Comparison of ENCODE assay signal across 8 mouse cellular contexts in the genomic region with DNA sequence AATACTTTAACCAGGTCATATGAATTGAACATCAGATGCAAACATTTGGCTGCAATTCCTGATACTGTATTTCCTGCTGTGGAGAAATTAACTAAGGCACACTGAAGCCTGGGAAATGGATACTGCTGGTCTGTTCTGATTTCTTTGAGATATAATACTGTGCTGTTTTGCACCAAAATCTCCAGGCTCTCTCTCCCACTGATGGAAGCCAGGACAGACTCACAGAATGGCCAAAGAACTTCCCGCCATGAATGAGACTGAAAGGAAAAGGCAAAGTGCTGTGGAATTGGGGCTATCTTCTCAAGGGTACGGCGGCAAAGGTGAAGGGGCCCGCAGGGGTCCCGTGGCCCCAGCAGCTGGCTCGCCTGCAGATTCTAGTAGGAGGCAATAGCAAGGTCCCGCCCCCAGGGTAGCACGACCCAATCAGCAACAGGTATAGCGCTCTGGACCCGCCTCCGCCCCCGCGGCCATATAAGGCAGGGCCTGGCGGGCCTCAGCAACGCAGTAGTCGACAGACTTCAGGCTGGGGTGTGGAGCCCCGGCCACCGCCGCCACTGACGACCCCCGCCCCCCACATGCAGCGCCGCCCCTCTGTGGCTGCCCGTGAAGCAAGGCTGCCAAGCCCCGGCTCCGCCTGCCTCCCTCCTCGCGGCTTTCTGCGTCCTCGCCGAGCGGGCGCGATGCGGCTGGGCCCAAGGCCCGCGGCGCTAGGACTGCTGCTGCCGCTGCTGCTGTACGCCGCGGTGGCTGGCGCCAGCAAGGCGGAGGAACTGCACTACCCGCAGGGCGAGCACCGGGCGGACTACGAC. TPM values are rescaled to one million over a fixed set of nuclear protein-coding genes. Genes with fewer than 3 reads are reported as not detected.
DNase-seq lines count a peak whose midpoint lies in the region; ATAC-seq and TF ChIP-seq lines count a peak whose summit lies in the region.

Gene Rcn2 (plus strand): TSS at position 474 of the 809 bp plus-strand sequence.

- H3K4me1 ChIP-seq in bone marrow macrophage, adult 2 months (ENCODE audit: control insufficient read depth, insufficient read depth, low read length) = 0 out of 2 replicates have a peak, but pooled peaks cover 2% of the 10 kb centered on the region
- 0 out of 2 replicates have a peak, but pooled peaks cover 2% of the 10 kb centered on the region for H3K4me1 ChIP-seq in embryonic fibroblast, embryonic 13.5 days (ENCODE audit: control insufficient read depth, insufficient read depth, low read length)
- H3K4me1 ChIP-seq in kidney, embryonic 14.5 days (ENCODE audit: control insufficient read depth, insufficient read depth, low read length) = peaks cover 12% of the 10 kb centered on the region; the same call in 1 of the 2 replicates
- peaks cover 10% of the 10 kb centered on the region; the same call in 1 of the 2 replicates for H3K4me1 ChIP-seq in limb, embryonic 15.5 days

- no peaks in the 10 kb centered on the region for H3K27me3 ChIP-seq in kidney, embryonic 14.5 days (ENCODE audit: control insufficient read depth, insufficient read depth, low read length)
- H3K27me3 ChIP-seq in limb, embryonic 15.5 days = no peaks in the 10 kb centered on the region

- H3K4me2 ChIP-seq in kidney, embryonic 14.5 days (replicated peaks; ENCODE audit: low read depth, low read length) = peak within 1 kb of the TSS; percentile 63
- peak within 1 kb of the TSS; percentile 55 for H3K4me2 ChIP-seq in limb, embryonic 15.5 days

- TF ChIP-seq POLR2A in bone marrow macrophage, adult 2 months (IDR thresholded peaks at IDR 0.05; ENCODE audit: borderline replicate concordance, low read depth, low read length) = no peak
- peak; percentile 88 for TF ChIP-seq POLR2A in embryonic fibroblast, embryonic 13.5 days (IDR thresholded peaks at IDR 0.05; ENCODE audit: low read depth, low read length)

- peak; percentile 100 for ATAC-seq in kidney, embryonic 14.5 days (ENCODE audit: low FRiP score, low TSS enrichment)
- ATAC-seq in limb, embryonic 15.5 days (ENCODE audit: insufficient number of reproducible peaks, low FRiP score, low TSS enrichment, low read depth) = peak; percentile 100

- under 1% methylated on average over 48 of the region's 49 CpGs for WGBS in kidney, embryonic 14.5 days
- under 1% methylated on average over 47 of the region's 49 CpGs for WGBS in limb, embryonic 15.5 days

- DNase-seq in A20 (ENCODE audit: low read depth, low spot score) = peak; percentile 96
- DNase-seq in heart, adult 9 months (ENCODE audit: low spot score in 2 of 2) = peak; percentile 95
- peak; percentile 74 to 91 for DNase-seq in monocyte, adult 2 months (ENCODE audit: low read depth in 1 of 2, low spot score in 2 of 2)
- DNase-seq in spleen, postnatal 36 days (ENCODE audit: low spot score in 2 of 2) = peak; percentile 94

- H3K9ac ChIP-seq in kidney, embryonic 14.5 days (ENCODE audit: low read depth, low read length) = peak within 1 kb of the TSS; percentile 96
- peak within 1 kb of the TSS; percentile 82 for H3K9ac ChIP-seq in limb, embryonic 15.5 days

- no peaks in the 10 kb centered on the region for H3K9me3 ChIP-seq in kidney, embryonic 14.5 days (ENCODE audit: control insufficient read depth, low read length)
- no peaks in the 10 kb centered on the region for H3K9me3 ChIP-seq in limb, embryonic 15.5 days

- peaks cover 20% of the 10 kb centered on the region; the same call in 1 of the 2 replicates for H3K36me3 ChIP-seq in kidney, embryonic 14.5 days (ENCODE audit: control insufficient read depth, insufficient read depth, low read length)
- H3K36me3 ChIP-seq in limb, embryonic 15.5 days = peaks cover 12% of the 10 kb centered on the region

- peak within 1 kb of the TSS; percentile 87 for H3K4me3 ChIP-seq in bone marrow macrophage, adult 2 months (ENCODE audit: insufficient read depth, low read length)
- H3K4me3 ChIP-seq in embryonic fibroblast, embryonic 13.5 days (ENCODE audit: insufficient read depth, low read length) = peak within 1 kb of the TSS; percentile 73
- peak within 1 kb of the TSS; percentile 80 for H3K4me3 ChIP-seq in kidney, embryonic 14.5 days (ENCODE audit: low read length)
- peak within 1 kb of the TSS; percentile 65 for H3K4me3 ChIP-seq in limb, embryonic 15.5 days

- no peak for TF ChIP-seq CTCF in bone marrow macrophage, adult 2 months (IDR thresholded peaks at IDR 0.05; ENCODE audit: low read depth, low read length)
- no peak for TF ChIP-seq CTCF in embryonic fibroblast, embryonic 13.5 days (IDR thresholded peaks at IDR 0.05; ENCODE audit: borderline replicate concordance, insufficient read depth, low read length)

- H3K27ac ChIP-seq in bone marrow macrophage, adult 2 months (ENCODE audit: insufficient read depth, low read depth, low read length) = peak within 1 kb of the TSS; percentile 18; the same call in 1 of the 2 replicates
- H3K27ac ChIP-seq in embryonic fibroblast, embryonic 13.5 days (ENCODE audit: insufficient read depth, low read length) = peak within 1 kb of the TSS; percentile 22
- H3K27ac ChIP-seq in kidney, embryonic 14.5 days (ENCODE audit: low read depth, low read length) = peak within 1 kb of the TSS; percentile 96
- H3K27ac ChIP-seq in limb, embryonic 15.5 days = peak within 1 kb of the TSS; percentile 96

RNA-seq across cellular contexts. Expression of gene Rcn2, which starts in this region (rescaled TPM):
- 36.9 and 41.2 TPM in 2 replicates for polyA plus RNA-seq in bone marrow macrophage, adult 2 months (2012; ENCODE audit: insufficient read depth, insufficient read length, missing spikeins)
- 142 and 173 TPM in 2 replicates for polyA plus RNA-seq in embryonic fibroblast, embryonic 13.5 days (2011; ENCODE audit: insufficient read length, low read depth, missing spikeins)
- 278 and 283 TPM in 2 replicates for polyA plus RNA-seq in kidney, embryonic 14.5 days (2014; fragmentation: Nextera tagmentation; extraction: Ambion mirVana)
- 240 and 246 TPM in 2 replicates for polyA plus RNA-seq in limb, embryonic 15.5 days (2015; fragmentation: Nextera tagmentation; extraction: Ambion mirVana)

Comparison
In these comparisons a context has a peak if more than half of its experiments do, and no peak if none do; other contexts are left out.
1. Peak in every context shown above with its lines: DNase-seq, ATAC-seq, H3K4me3 ChIP-seq and H3K27ac ChIP-seq.
2. H3K27ac ChIP-seq: peak in every context shown above with its lines; median percentile 96 in kidney, embryonic 14.5 days; 96 in limb, embryonic 15.5 days; 22 in embryonic fibroblast, embryonic 13.5 days; 18 in bone marrow macrophage, adult 2 months.